Mouse (Mus musculus): ENCODE data around the gene Nalcn. TPM values are rescaled to one million over a fixed set of nuclear protein-coding genes. Genes with fewer than 3 reads are reported as not detected.

Nalcn gene
- total and polyA plus RNA-seq, 3 experiments = 0.03 TPM; not detected in 2

- no peak overlapping the region for H3K4me3 ChIP-seq (ENCODE audit: control insufficient read depth in 1 of 2, insufficient read depth in 1 of 2, low read depth in 2 of 2, low read length in 2 of 2)
- no peaks in the 10 kb centered on the region for H3K36me3 ChIP-seq (ENCODE audit: control insufficient read depth in 1 of 2, insufficient read depth in 2 of 2, low read length in 2 of 2)
Measured at GRCm38 (mm10) chr14:123495544-123495943, 131.4 kb downstream of the Nalcn start.

DNA sequence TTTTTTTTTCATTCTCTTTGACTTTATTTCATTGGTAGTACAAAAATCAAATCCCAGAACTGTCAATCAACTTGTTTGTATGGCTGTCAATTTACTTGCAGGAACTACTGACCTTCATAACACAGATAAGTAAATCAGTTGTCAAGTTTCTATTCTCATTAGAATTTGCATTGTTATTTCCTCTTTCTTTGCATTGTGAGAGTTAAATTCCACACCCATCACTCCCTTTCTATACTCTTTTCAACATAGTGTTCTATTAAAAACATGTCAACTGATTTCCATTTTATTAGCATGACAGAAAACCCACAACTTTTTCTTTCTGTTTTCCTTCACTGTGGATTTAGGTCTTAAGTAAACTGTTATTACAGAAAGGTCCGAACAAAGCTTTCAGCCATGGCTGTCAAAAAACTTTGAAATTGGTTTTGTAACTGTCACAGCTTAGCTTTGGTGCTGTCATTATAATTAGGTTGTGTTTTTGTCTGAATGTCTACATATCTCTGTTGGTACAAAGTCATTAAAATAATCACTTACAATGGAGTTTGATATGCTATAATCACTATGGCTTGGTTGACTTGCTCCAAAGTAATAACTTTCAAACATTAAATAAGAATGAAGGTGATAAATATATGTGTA, 138.3 kb downstream of the Nalcn start:
- Histone ChIP-seq H3K4me3 (ENCODE audit: control insufficient read depth in 1 of 2, insufficient read depth in 1 of 2, low read depth in 2 of 2, low read length in 2 of 2) (no peak overlapping the region), H3K4me1 (ENCODE audit: control insufficient read depth in 1 of 2, insufficient read depth in 2 of 2, low read length in 2 of 2) (no peaks in the 10 kb centered on the region), H3K9me3 (replicated peaks; ENCODE audit: insufficient read depth, low read length) (no peaks in the 10 kb centered on the region), H3K36me3 (ENCODE audit: control insufficient read depth in 1 of 2, insufficient read depth in 2 of 2, low read length in 2 of 2) (no peaks in the 10 kb centered on the region), H3K27ac (ENCODE audit: control insufficient read depth, low read depth, low read length) (no peak overlapping the region), H3K27me3 (ENCODE audit: control insufficient read depth in 1 of 2, insufficient read depth in 2 of 2, low read length in 2 of 2) (no peaks in the 10 kb centered on the region), H3K9ac (ENCODE audit: control insufficient read depth, low read depth, low read length, poor library complexity, severe bottlenecking) (no peak overlapping the region), H3K79me2 (ENCODE audit: control insufficient read depth, insufficient read depth, low read length, poor library complexity) (no peaks in the 10 kb centered on the region)
- no peak for DNase-seq (ENCODE audit: low read depth, low spot score)
- TF ChIP-seq SIN3A (IDR thresholded peaks at IDR 0.05; ENCODE audit: low read length) (no peak), NRF1 (IDR thresholded peaks at IDR 0.05; ENCODE audit: insufficient read depth, low read depth, low read length, poor library complexity, severe bottlenecking) (no peak), NELFE (IDR thresholded peaks at IDR 0.05; ENCODE audit: low read depth, low read length) (no peak), GATA1 (IDR thresholded peaks at IDR 0.05; ENCODE audit: low read depth, low read length) (no peak), MYC (IDR thresholded peaks at IDR 0.05; ENCODE audit: low read depth, low read length) (no peak), RAD21 (IDR thresholded peaks at IDR 0.05; ENCODE audit: low read depth, low read length) (no peak), CHD1 (IDR thresholded peaks at IDR 0.05; ENCODE audit: low read depth, low read length) (no peak), JUND (IDR thresholded peaks at IDR 0.05; ENCODE audit: low read depth, low read length) (no peak)

More at GRCm38 (mm10) chr14:123495544-123495943, 131.4 kb downstream of the Nalcn start:
- Histone ChIP-seq H3K9me3 (replicated peaks; ENCODE audit: insufficient read depth, low read length) (no peaks in the 10 kb centered on the region), H3K4me1 (ENCODE audit: control insufficient read depth in 1 of 2, insufficient read depth in 2 of 2, low read length in 2 of 2) (no peaks in the 10 kb centered on the region), H3K9ac (ENCODE audit: control insufficient read depth, low read depth, low read length, poor library complexity, severe bottlenecking) (no peak overlapping the region), H3K27ac (ENCODE audit: control insufficient read depth, low read depth, low read length) (no peak overlapping the region), H3K79me2 (ENCODE audit: control insufficient read depth, insufficient read depth, low read length, poor library complexity) (no peaks in the 10 kb centered on the region), H3K27me3 (ENCODE audit: control insufficient read depth in 1 of 2, insufficient read depth in 2 of 2, low read length in 2 of 2) (no peaks in the 10 kb centered on the region)
- TF ChIP-seq TCF12 (IDR thresholded peaks at IDR 0.05; ENCODE audit: low read depth, low read length) = no peak
- TF ChIP-seq ELF1 (IDR thresholded peaks at IDR 0.05; ENCODE audit: low read depth, low read length) = no peak
- no peak for TF ChIP-seq BHLHE40 (IDR thresholded peaks at IDR 0.05; ENCODE audit: borderline replicate concordance, low read depth, low read length)
- DNase-seq (ENCODE audit: low read depth, low spot score) = no peak

- Histone ChIP-seq H3K27ac (ENCODE audit: control insufficient read depth, low read depth, low read length) (no peak overlapping the region), H3K79me2 (ENCODE audit: control insufficient read depth, insufficient read depth, low read length, poor library complexity) (no peaks in the 10 kb centered on the region), H3K9me3 (replicated peaks; ENCODE audit: insufficient read depth, low read length) (no peaks in the 10 kb centered on the region), H3K9ac (ENCODE audit: control insufficient read depth, low read depth, low read length, poor library complexity, severe bottlenecking) (no peak overlapping the region), H3K4me1 (ENCODE audit: control insufficient read depth in 1 of 2, insufficient read depth in 2 of 2, low read length in 2 of 2) (no peaks in the 10 kb centered on the region), H3K4me3 (ENCODE audit: control insufficient read depth in 1 of 2, insufficient read depth in 1 of 2, low read depth in 2 of 2, low read length in 2 of 2) (no peak overlapping the region), H3K27me3 (ENCODE audit: control insufficient read depth in 1 of 2, insufficient read depth in 2 of 2, low read length in 2 of 2) (no peaks in the 10 kb centered on the region), H3K36me3 (ENCODE audit: control insufficient read depth in 1 of 2, insufficient read depth in 2 of 2, low read length in 2 of 2) (no peaks in the 10 kb centered on the region)
- no peak for TF ChIP-seq USF1 (IDR thresholded peaks at IDR 0.05; ENCODE audit: low read depth, low read length)
- no peak for TF ChIP-seq GABPA (IDR thresholded peaks at IDR 0.05; ENCODE audit: low read depth, low read length)
- no peak for TF ChIP-seq ZMIZ1 (IDR thresholded peaks at IDR 0.05; ENCODE audit: low read depth, low read length)
- TF ChIP-seq CHD1 (IDR thresholded peaks at IDR 0.05; ENCODE audit: low read depth, low read length) = no peak
- TF ChIP-seq KAT2A (conservative IDR thresholded peaks at IDR 0.05; ENCODE audit: low read depth, low read length) = no peak
- no peak for TF ChIP-seq BHLHE40 (IDR thresholded peaks at IDR 0.05; ENCODE audit: borderline replicate concordance, low read depth, low read length)
- TF ChIP-seq MXI1 (IDR thresholded peaks at IDR 0.05; ENCODE audit: low read depth, low read length) = no peak
- TF ChIP-seq CHD2 (IDR thresholded peaks at IDR 0.05; ENCODE audit: low read length) = no peak
- TF ChIP-seq MAFK (IDR thresholded peaks at IDR 0.05; ENCODE audit: borderline replicate concordance, low read depth, low read length) = no peak
- TF ChIP-seq HCFC1 (IDR thresholded peaks at IDR 0.05; ENCODE audit: low read depth, low read length) = no peak
- no peak for TF ChIP-seq POLR2AphosphoS5 (IDR thresholded peaks at IDR 0.05; ENCODE audit: borderline replicate concordance, low read depth, low read length)
- no peak for TF ChIP-seq MYC (IDR thresholded peaks at IDR 0.05; ENCODE audit: low read depth, low read length)
- TF ChIP-seq ZC3H11A (IDR thresholded peaks at IDR 0.05; ENCODE audit: low read depth, low read length) = no peak
- TF ChIP-seq E2F4 (IDR thresholded peaks at IDR 0.05; ENCODE audit: borderline replicate concordance, low read depth, low read length) = no peak
- no peak for TF ChIP-seq JUND (IDR thresholded peaks at IDR 0.05; ENCODE audit: low read depth, low read length)
- no peak for DNase-seq (ENCODE audit: low read depth, low spot score)
Measured at GRCm38 (mm10) chr14:123462026-123462425, 164.9 kb downstream of the Nalcn start.
